Mouse (Mus musculus) kidney, embryonic 15.5 days (tissue): Measurements from ENCODE around the gene Tfb2m. TPM values are rescaled to one million over a fixed set of nuclear protein-coding genes. Genes with fewer than 3 reads are reported as not detected.
"Not testable (repeated sequence)": the region's sequence is repeated elsewhere in the genome, so short reads cannot be mapped to it uniquely, and the experiment has no call there.

Source experiments
- ATAC-seq: fragments of 200-750 bp; cut with Nextera tagmentation; replicated peaks from 2 replicates; pipeline ENCODE4 v1.8.0; 2017; ENCODE audit warnings: moderate TSS enrichment; ENCODE audit not compliant: low FRiP score
- H3K27ac ChIP-seq: fragments of 300-500 bp; sonication (generic); 2 replicates; pipeline ENCODE4 v1.5.1; 2015; ENCODE audit warnings: mild to moderate bottlenecking, inconsistent platforms
- H3K27me3 ChIP-seq: fragments of 300-500 bp; sonication (generic); 2 replicates; pipeline ENCODE4 v1.6.1; 2015; ENCODE audit warnings: inconsistent platforms
- H3K36me3 ChIP-seq: fragments of 300-500 bp; sonication (generic); 2 replicates; pipeline ENCODE4 v1.6.1; 2015; ENCODE audit warnings: inconsistent platforms
- H3K4me1 ChIP-seq: fragments of 300-500 bp; sonication (generic); 2 replicates; pipeline ENCODE4 v1.6.1; 2015; ENCODE audit warnings: inconsistent platforms
- H3K4me2 ChIP-seq: fragments of 300-500 bp; sonication (generic); 2 replicates; pipeline ENCODE4 v1.6.1; 2015; ENCODE audit warnings: moderate library complexity, mild to moderate bottlenecking, inconsistent platforms
- H3K4me3 ChIP-seq: fragments of 300-500 bp; sonication (generic); replicated peaks from 2 replicates; pipeline ENCODE4 v1.5.1; 2015; ENCODE audit warnings: mild to moderate bottlenecking, inconsistent platforms
- H3K9ac ChIP-seq: fragments of 300-500 bp; sonication (generic); 2 replicates; pipeline ENCODE4 v1.6.1; 2015; ENCODE audit warnings: mild to moderate bottlenecking, inconsistent platforms
- H3K9me3 ChIP-seq: fragments of 300-500 bp; sonication (generic); replicated peaks from 2 replicates; pipeline ENCODE4 v1.6.1; 2016; ENCODE audit warnings: inconsistent platforms
- WGBS: fragments of 180-500 bp; shearing (Covaris S2); methylation state at CpG from one replicate; pipeline ENCODE4 v1.1.7; 2015; ENCODE audit warnings: mixed read lengths; 5-methylcytosine and 5-hydroxymethylcytosine counted together
- polyA plus RNA-seq: library from polyadenylated mRNA; unstranded; fragments of >200 nt; fragmentation: Nextera tagmentation; extraction: Ambion mirVana; gene quantifications from 2 replicates; pipeline ENCODE4 v1.2.1, GENCODE M21; 2015

Tfb2m gene
- polyA plus RNA-seq = 29.2 and 33.6 TPM in 2 replicates

DNA sequence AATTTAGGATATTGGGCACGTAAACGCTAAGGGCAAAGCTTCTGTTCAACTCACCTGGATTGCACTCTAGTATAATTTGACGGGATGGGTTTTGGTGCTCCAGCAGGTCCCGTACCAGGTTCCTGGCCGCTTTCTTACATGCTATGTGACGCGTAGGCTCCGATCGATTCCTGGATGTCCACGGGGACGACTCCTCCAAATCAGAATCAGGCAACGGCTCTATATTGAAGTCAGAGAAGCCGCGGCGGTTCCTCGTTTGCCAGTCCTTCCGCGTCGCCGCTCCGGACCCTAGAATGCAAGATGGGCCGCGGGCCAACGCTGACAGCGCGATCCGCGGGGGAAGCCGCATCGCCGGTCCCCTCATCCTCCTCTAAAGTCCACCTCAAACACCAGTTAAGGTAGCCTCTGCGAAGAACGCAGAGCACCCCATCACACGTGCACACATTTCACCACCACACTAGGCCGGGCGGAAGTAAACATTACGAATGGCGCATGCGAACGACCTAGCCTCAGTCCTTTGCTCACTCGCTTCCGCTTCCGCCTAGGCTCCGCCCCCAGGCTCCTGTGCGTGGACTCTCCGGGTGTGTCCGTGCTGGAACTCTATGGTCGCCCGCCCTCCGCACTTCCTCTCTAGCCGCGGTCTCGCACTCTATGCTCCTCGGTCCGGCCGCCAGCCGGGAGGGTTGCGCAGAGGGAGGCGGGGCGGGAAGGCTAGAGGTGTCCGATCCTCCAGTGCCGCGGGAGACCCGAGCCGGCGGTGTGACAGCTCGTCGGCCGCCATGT, at the start of gene Tfb2m, which contains the start of gene Cnst:
Tfb2m (minus strand) TSS at position 500 of the 783 bp plus-strand sequence.
Cnst (plus strand) TSS at position 603 of the 783 bp plus-strand sequence.
- Histone ChIP-seq H3K4me2 (peak within 1 kb of the TSS; percentile 76), H3K9ac (peak within 1 kb of the TSS; percentile 73), H3K27ac (peak within 1 kb of the TSS; percentile 95), H3K4me3 (peak within 1 kb of the TSS; percentile 86), H3K4me1 (peaks cover 28% of the 10 kb centered on the region)
- WGBS = under 1% methylated on average over 69 of the region's 69 CpGs
- not testable (repeated sequence) for H3K27me3 ChIP-seq, H3K9me3 ChIP-seq, H3K36me3 ChIP-seq
- peak; percentile 99 for ATAC-seq

DNA sequence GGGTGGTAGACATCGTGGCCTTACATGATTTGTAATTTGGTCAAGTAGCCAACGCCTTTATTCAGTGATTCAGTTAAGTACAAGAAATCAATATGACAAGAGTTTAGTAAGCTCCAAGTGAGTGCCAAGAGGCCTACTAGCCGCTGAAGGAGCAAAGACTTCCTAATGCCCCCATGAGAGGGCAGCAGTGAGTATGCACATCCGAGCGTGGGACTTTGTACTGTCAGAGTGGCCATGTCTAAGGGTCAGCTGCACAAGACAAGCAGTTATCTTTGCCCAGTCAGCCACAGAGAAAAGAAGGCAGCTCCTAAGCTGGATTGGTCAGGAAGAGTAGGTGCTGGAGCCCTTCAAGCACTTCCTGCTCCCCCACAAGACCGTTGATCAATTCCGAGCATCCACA, 46.9 kb upstream of the Tfb2m start:
- Histone ChIP-seq H3K4me2 (no peak overlapping the region), H3K4me1 (no peaks in the 10 kb centered on the region), H3K27ac (no peak overlapping the region), H3K9me3 (no peaks in the 10 kb centered on the region), H3K9ac (no peak overlapping the region), H3K4me3 (no peak overlapping the region), H3K36me3 (peaks cover 7% of the 10 kb centered on the region), H3K27me3 (no peaks in the 10 kb centered on the region)
- ATAC-seq = no peak
- WGBS = 81% methylated on average over 7 of the region's 7 CpGs

DNA sequence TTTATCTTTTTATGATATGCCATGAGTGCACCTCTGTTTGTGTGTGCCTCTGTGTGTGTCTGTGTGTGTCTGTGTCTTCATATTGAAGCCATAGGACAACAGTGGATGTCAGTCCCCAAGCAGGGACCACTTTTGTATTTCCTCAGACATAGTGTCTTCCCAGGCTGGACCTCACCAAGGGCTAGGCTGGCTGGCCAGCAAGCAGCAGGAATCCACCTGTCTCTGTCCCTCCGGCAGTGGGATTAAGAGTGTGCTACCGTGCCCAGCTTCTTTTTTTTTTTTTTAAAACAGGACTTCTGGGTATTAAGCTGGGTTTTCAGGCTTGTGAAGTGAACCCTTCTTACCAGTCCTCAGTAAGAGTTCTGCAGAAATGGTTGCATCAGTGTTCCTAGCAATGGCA, 46.1 kb upstream of the Tfb2m start:
- ATAC-seq = no peak
- whole genome bisulfite sequencing = 98% methylated on average over 2 of the region's 2 CpGs
- Histone ChIP-seq H3K27me3 (no peaks in the 10 kb centered on the region), H3K9me3 (no peaks in the 10 kb centered on the region), H3K4me3 (no peak overlapping the region), H3K36me3 (peaks cover 7% of the 10 kb centered on the region), H3K4me1 (no peaks in the 10 kb centered on the region), H3K4me2 (no peak overlapping the region), H3K9ac (no peak overlapping the region), H3K27ac (no peak overlapping the region)

DNA sequence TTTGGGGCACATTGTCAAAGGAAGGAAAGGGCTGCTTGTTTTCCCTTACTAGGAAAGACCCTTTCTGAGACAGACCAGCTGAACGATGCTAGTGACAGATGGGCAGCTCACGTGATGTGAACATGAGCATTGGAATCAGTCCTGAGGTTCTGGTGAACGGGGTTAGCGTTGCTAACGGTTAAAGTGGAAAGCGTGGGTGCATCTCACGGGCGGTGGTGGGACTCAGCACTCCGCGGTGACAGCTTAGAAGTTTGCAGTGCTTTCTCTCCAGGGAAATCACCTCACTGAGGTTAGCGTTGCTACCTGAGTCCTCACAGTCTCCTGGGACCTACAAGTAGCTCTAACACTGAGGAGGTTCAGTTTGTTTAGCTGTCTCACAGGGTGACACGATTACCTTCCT, 45.6 kb upstream of the Tfb2m start:
- Histone ChIP-seq H3K27ac (no peak overlapping the region), H3K4me1 (peaks cover 2% of the 10 kb centered on the region), H3K4me3 (no peak overlapping the region), H3K27me3 (no peaks in the 10 kb centered on the region), H3K9me3 (no peaks in the 10 kb centered on the region), H3K9ac (no peak overlapping the region), H3K4me2 (no peak overlapping the region), H3K36me3 (peaks cover 7% of the 10 kb centered on the region)
- WGBS = 76% methylated on average over 12 of the region's 12 CpGs
- no peak for ATAC-seq

DNA sequence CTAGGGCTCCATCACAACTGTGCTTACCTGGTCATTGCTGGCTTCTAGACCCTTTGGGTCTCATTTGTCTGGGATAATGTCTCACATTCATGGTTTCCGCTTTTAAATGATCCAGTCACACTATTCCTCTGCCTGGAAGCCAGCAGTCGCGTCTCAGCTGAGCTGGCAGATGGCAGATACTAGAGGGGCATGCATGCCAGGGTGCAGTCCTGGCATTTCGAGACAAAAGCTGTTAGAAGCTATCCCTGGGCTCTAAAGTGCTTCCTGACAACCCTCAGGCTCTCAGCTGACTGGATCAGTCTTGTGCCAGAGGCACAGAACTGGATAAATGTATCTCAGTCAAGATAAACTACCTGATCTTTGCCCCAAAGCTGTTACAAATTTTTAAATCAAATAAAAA, 42.2 kb upstream of the Tfb2m start:
- no peak overlapping the region for H3K4me3 ChIP-seq
- no peak overlapping the region for H3K27ac ChIP-seq
- peaks cover 6% of the 10 kb centered on the region for H3K36me3 ChIP-seq
- 78% methylated on average over 4 of the region's 4 CpGs for WGBS
- no peak overlapping the region for H3K4me2 ChIP-seq
- H3K9me3 ChIP-seq = no peaks in the 10 kb centered on the region
- H3K27me3 ChIP-seq = no peaks in the 10 kb centered on the region
- H3K4me1 ChIP-seq = peaks cover 13% of the 10 kb centered on the region
- ATAC-seq = no peak
- H3K9ac ChIP-seq = no peak overlapping the region

DNA sequence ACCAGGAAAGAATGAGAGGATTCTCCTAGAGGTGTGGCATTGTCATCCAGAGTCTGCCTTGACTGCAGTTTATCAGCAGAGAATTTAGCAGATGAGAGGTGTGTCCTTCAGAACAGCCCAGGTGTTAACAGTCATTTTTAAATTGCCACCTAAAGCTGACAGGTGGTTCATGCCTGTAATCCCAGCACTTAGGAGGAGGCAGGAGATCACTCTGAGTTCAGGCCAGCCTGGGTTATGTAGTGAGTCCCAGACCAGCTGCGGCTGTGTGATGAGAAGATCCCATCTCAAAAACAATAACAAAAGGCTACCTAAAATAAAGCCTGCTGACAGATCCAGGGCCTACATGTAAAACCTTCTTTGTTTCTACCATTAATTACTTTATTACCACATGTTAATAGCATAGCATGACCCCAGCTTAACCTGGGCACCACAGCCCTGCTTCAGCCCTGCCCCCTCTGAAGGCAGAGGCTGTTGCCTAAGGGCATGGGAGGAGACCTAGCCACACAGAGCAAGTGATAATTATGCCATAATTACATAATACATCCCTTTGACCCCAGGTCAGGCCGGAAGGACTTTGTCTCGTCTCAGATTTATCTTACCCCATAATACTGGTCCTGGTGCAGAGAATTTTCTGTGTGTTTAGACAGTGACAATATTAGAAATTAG, 40.5 kb upstream of the Tfb2m start:
- 27% methylated on average over 3 of the region's 3 CpGs for WGBS
- H3K27ac ChIP-seq = no peak overlapping the region
- no peaks in the 10 kb centered on the region for H3K36me3 ChIP-seq
- H3K9me3 ChIP-seq = no peaks in the 10 kb centered on the region
- H3K9ac ChIP-seq = no peak overlapping the region
- no peak overlapping the region for H3K4me2 ChIP-seq
- 0 out of 2 replicates have a peak, but pooled peaks have one; percentile 15 for ATAC-seq
- H3K4me1 ChIP-seq = peaks cover 20% of the 10 kb centered on the region
- H3K27me3 ChIP-seq = no peaks in the 10 kb centered on the region
- no peak overlapping the region for H3K4me3 ChIP-seq

DNA sequence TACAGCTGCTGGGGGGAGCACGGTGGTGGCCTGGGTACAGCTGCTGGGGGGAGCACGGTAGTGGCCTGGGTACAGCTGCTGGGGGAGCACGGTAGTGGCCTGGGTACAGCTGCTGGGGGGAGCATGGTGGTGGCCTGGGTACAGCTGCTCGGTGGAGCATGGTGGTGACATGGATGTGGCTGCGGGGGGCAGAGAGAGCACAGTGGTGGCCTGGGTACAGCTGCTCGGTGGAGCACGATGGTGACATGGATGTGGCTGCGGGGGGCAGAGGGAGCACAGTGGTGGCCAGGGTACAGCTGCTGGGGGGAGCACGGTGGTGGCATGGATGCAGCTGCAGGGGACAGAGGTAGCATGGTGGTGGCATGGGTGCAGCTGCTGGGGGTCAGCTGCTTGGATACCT, 39.6 kb upstream of the Tfb2m start:
- Histone ChIP-seq H3K9me3 (no peaks in the 10 kb centered on the region), H3K4me2 (no peak overlapping the region), H3K9ac (no peak overlapping the region), H3K27ac (no peak overlapping the region), H3K27me3 (no peaks in the 10 kb centered on the region), H3K36me3 (0 out of 2 replicates have a peak, but pooled peaks cover 3% of the 10 kb centered on the region), H3K4me1 (peaks cover 24% of the 10 kb centered on the region), H3K4me3 (no peak overlapping the region)
- 0 out of 2 replicates have a peak, but pooled peaks have one; percentile 31 for ATAC-seq
- 60% methylated on average over 9 of the region's 9 CpGs for WGBS

DNA sequence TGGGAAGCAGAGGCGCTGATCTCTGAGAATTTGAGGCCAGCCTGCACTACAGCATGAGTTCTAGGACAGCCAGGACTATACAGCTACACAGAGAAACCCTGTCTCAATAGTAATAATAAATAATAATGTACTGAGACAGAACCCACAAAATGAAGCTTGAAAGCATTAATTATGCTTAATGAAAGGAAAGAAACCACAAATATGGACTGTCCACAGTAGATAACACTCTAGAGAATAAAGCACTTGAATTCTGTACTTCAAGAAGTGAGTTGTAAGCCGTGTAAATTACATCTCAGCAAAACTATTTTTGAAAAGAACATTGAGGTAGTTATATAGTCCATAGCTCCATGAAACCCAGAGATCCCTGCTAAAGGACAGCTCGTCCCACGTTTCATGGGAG, 38.2 kb upstream of the Tfb2m start:
- Histone ChIP-seq H3K4me1 (peaks cover 24% of the 10 kb centered on the region), H3K27me3 (no peaks in the 10 kb centered on the region), H3K27ac (no peak overlapping the region), H3K9me3 (no peaks in the 10 kb centered on the region), H3K9ac (no peak overlapping the region), H3K4me3 (no peak overlapping the region), H3K36me3 (peaks cover 16% of the 10 kb centered on the region), H3K4me2 (no peak overlapping the region)
- no peak for ATAC-seq
- WGBS = 88% methylated on average over 4 of the region's 4 CpGs

DNA sequence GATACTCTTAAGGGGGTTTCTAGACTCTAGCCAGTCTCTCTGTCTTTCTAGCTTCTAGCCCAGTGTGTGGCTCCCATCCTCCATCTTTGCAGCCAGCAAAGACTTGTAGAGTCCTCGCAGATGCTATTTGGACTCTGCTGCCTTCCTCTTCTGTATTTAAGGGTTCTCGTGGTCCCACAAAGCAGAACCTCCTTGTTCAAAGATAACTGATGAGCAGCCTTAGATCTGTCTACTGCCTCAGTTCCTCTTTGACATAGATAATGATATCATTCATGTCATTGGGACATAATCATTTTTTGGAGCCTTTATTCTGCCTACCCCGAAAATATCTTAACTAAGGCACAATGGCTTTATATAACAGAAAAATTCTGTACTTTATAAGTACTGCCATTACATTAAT, 37.0 kb upstream of the Tfb2m start:
- 93% methylated on average over 3 of the region's 3 CpGs for whole genome bisulfite sequencing

DNA sequence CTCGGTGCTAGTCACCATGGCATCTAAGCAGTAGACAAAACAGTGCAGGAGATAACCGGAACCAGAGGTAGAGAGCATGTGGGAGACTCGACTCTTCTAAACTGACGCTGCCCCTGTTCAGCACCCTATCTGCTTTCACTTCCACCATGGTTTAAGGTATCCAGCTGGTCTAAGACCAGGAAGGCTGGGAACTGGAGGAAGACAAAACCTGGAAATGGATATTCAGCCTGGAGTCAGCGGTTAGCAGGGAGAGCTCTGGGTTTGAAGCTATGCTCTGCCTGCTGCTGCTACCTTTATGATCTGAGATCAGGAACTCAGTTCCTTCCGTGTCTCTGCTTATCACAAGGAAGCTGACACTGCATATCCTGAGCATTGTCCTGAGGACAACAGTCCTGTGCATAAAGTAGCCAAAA, 36.0 kb upstream of the Tfb2m start:
- H3K4me2 ChIP-seq = peak overlapping the region; percentile 29; the same call in 1 of the 2 replicates
- H3K4me3 ChIP-seq = no peak overlapping the region
- no peaks in the 10 kb centered on the region for H3K9me3 ChIP-seq
- 19% methylated on average over 6 of the region's 6 CpGs for WGBS
- H3K36me3 ChIP-seq = peaks cover 17% of the 10 kb centered on the region
- peak overlapping the region; percentile 49 for H3K27ac ChIP-seq
- H3K27me3 ChIP-seq = no peaks in the 10 kb centered on the region
- no peak overlapping the region for H3K9ac ChIP-seq
- peak; percentile 75 for ATAC-seq
- peaks cover 24% of the 10 kb centered on the region for H3K4me1 ChIP-seq

More for the DNA sequence above, 37.0 kb upstream of the Tfb2m start:
- no peak overlapping the region for H3K9ac ChIP-seq
- peaks cover 24% of the 10 kb centered on the region for H3K4me1 ChIP-seq
- H3K4me2 ChIP-seq = no peak overlapping the region
- peaks cover 17% of the 10 kb centered on the region for H3K36me3 ChIP-seq
- no peak overlapping the region for H3K4me3 ChIP-seq
- no peak overlapping the region for H3K27ac ChIP-seq
- no peaks in the 10 kb centered on the region for H3K9me3 ChIP-seq
- H3K27me3 ChIP-seq = no peaks in the 10 kb centered on the region
- no peak for ATAC-seq

DNA sequence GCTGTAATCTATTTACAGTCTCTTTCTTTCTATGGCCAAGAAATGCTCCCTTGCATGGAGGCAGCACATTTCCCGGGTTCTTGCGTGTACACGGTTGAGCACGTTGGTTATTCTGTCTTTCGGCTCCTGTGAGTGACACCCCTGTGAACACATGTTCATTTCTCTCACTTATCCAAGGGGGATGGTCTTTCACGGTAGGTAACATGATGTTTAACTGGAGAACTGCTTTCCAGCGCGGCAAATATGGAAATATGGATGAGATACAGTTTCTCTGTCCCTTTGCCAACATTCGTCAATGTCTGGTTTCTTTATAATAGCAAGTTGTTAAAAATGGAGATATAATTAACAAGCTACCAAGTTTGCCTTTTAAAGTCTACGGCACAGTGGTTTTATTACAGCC, 35.4 kb upstream of the Tfb2m start:
- Histone ChIP-seq H3K9me3 (no peaks in the 10 kb centered on the region), H3K4me1 (peaks cover 19% of the 10 kb centered on the region), H3K4me3 (no peak overlapping the region), H3K27ac (peak overlapping the region; percentile 49), H3K9ac (no peak overlapping the region), H3K36me3 (peaks cover 17% of the 10 kb centered on the region), H3K27me3 (no peaks in the 10 kb centered on the region), H3K4me2 (peak overlapping the region; percentile 29; the same call in 1 of the 2 replicates)
- no peak for ATAC-seq
- 77% methylated on average over 10 of the region's 10 CpGs for WGBS

DNA sequence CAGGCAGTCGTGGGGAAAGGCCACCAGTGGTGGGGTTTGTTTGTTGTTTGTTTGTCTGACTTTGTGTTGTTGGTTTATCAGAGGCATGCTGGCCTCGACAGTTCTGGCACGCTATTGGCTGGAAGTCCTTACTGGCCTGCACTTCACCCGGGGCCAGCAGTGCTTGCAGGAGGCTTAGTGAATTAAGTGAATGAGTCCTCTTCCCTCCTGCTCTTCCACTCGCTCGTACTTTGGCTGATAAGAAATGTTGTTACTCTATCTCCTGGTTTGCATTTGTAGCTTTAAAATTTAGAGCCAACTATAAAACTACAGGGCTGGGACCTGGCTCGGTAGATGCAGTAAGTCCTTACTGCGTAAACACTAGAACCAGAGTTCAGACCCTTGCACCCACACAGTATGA, 34.1 kb upstream of the Tfb2m start:
- H3K4me2 ChIP-seq = no peak overlapping the region
- H3K4me3 ChIP-seq = no peak overlapping the region
- H3K9me3 ChIP-seq = no peaks in the 10 kb centered on the region
- WGBS = 72% methylated on average over 8 of the region's 8 CpGs
- H3K4me1 ChIP-seq = peaks cover 11% of the 10 kb centered on the region
- H3K27me3 ChIP-seq = no peaks in the 10 kb centered on the region
- no peak overlapping the region for H3K9ac ChIP-seq
- no peak for ATAC-seq
- H3K36me3 ChIP-seq = peaks cover 17% of the 10 kb centered on the region
- no peak overlapping the region for H3K27ac ChIP-seq
